ENCODE assay signal across 9 mouse cellular contexts in genomic region chr2:165811536-165811935, GRCm38 (mm10).
DNase-seq lines count a peak whose midpoint lies in the region; ATAC-seq and TF ChIP-seq lines count a peak whose summit lies in the region.
"Had no signal": no experiment of that assay in that cellular context is flagged by ENCODE, and none has a peak within 500 bp of the region (broad histone marks: within the 10 kb centered on the region; RNA-seq: fewer than 3 reads in every experiment).

No protein-coding gene starts in this region.

- TF ChIP-seq POLR2A in ES-Bruce4 (IDR thresholded peaks at IDR 0.05; ENCODE audit: insufficient read depth, low read length) = no peak
- TF ChIP-seq POLR2A in spleen, adult 2 months (IDR thresholded peaks at IDR 0.05; ENCODE audit: low read depth, low read length) = no peak

- H3K9me3 ChIP-seq in ES-Bruce4 (replicated peaks; ENCODE audit: control insufficient read depth, insufficient read depth, low read length, poor library complexity, severe bottlenecking) = no peaks in the 10 kb centered on the region
- H3K9me3 ChIP-seq: liver, embryonic 15.5 days had no signal

- intact Hi-C loops in left cerebral cortex, postnatal 10 days (cut with DNase I) = no loop called here

- peaks cover 38% of the 10 kb centered on the region for H3K36me3 ChIP-seq in ES-Bruce4 (ENCODE audit: control insufficient read depth, insufficient read depth, low read length, poor library complexity, severe bottlenecking)
- H3K36me3 ChIP-seq in spleen, adult 2 months (ENCODE audit: control insufficient read depth, insufficient read depth, low read length) = peaks cover 50% of the 10 kb centered on the region

- peak; percentile 93 for TF ChIP-seq CTCF in ES-Bruce4 (IDR thresholded peaks at IDR 0.05; ENCODE audit: low read depth, low read length)
- TF ChIP-seq CTCF in spleen, adult 2 months (IDR thresholded peaks at IDR 0.05; ENCODE audit: extremely low read depth, insufficient read depth, insufficient read length, insufficient replicate concordance) = peak; percentile 12; the same call in 1 of the 2 replicates

- peaks cover 6% of the 10 kb centered on the region for H3K4me1 ChIP-seq in ES-Bruce4 (ENCODE audit: control insufficient read depth, insufficient read depth, low read length)
- H3K4me1 ChIP-seq in spleen, adult 2 months (ENCODE audit: control insufficient read depth, insufficient read depth, insufficient read length) = no peaks in the 10 kb centered on the region
- H3K4me1 ChIP-seq: liver, embryonic 15.5 days had no signal

- H3K4me3 ChIP-seq in ES-Bruce4 (ENCODE audit: low read depth, low read length) = peak overlapping the region; percentile 79
- no peak overlapping the region for H3K4me3 ChIP-seq in spleen, adult 2 months (ENCODE audit: extremely low read depth, insufficient read depth, insufficient read length)
- H3K4me3 ChIP-seq: erythroblast, embryonic 14.5 days; liver, embryonic 15.5 days had no signal

- no peaks in the 10 kb centered on the region for H3K27me3 ChIP-seq in ES-Bruce4 (ENCODE audit: control insufficient read depth, insufficient read depth, low read length, poor library complexity, severe bottlenecking)
- no peaks in the 10 kb centered on the region for H3K27me3 ChIP-seq in spleen, adult 2 months (ENCODE audit: control insufficient read depth, insufficient read depth, low read length)
- H3K27me3 ChIP-seq: liver, embryonic 15.5 days had no signal

- peak; percentile 40 to 72 for DNase-seq in layer of hippocampus, adult 18-20 months (ENCODE audit: low spot score in 2 of 2)
- DNase-seq in layer of hippocampus, postnatal 36 days = no peak
- DNase-seq in ZHBTc4 (ENCODE audit: low read depth, low spot score) = peak; percentile 94
- DNase-seq in left cerebral cortex, postnatal 10 days (ENCODE audit: extremely low spot score in 1 of 2, low spot score in 2 of 2) = peak; percentile 50 to 79
- peak in 1 of 2 experiments; percentile 54 for DNase-seq in spleen, adult 2 months (ENCODE audit: low read depth in 1 of 2, low spot score in 2 of 2)

- peak overlapping the region; percentile 97 for H3K27ac ChIP-seq in ES-Bruce4 (ENCODE audit: insufficient read depth, low read length)
- H3K27ac ChIP-seq in spleen, adult 2 months (ENCODE audit: insufficient read depth, low read length) = no peak overlapping the region
- H3K27ac ChIP-seq: liver, embryonic 15.5 days had no signal

- WGBS in spleen, adult 2 months = 82% methylated on average over 5 of the region's 5 CpGs

- peak overlapping the region; percentile 81 for H3K9ac ChIP-seq in ES-Bruce4 (ENCODE audit: low read depth, poor library complexity, severe bottlenecking)
- H3K9ac ChIP-seq: liver, embryonic 15.5 days had no signal

- ATAC-seq in granulocyte monocyte progenitor cell, adult 5-6 weeks (replicated peaks; ENCODE audit: poor library complexity, severe bottlenecking) = peak; percentile 64

- TF ChIP-seq EP300 in ES-Bruce4 (IDR thresholded peaks at IDR 0.05; ENCODE audit: insufficient read depth, low read depth, low read length) = peak; percentile 70; the same call in 1 of the 2 replicates

Comparison
In these comparisons a context has a peak if more than half of its experiments do, and no peak if none do; other contexts are left out.
1. DNase-seq: peak in layer of hippocampus, adult 18-20 months (2 of 2), ZHBTc4 (single experiment) and left cerebral cortex, postnatal 10 days (2 of 2); none in layer of hippocampus, postnatal 36 days (0 of 2).